Mouse (Mus musculus): ENCODE data around the gene Fgl2. TPM values are rescaled to one million over a fixed set of nuclear protein-coding genes. Genes with fewer than 3 reads are reported as not detected.

The Fgl2 gene
- polyA plus RNA-seq, 1 experiment from 2014 or later = 3.0 TPM

DNA sequence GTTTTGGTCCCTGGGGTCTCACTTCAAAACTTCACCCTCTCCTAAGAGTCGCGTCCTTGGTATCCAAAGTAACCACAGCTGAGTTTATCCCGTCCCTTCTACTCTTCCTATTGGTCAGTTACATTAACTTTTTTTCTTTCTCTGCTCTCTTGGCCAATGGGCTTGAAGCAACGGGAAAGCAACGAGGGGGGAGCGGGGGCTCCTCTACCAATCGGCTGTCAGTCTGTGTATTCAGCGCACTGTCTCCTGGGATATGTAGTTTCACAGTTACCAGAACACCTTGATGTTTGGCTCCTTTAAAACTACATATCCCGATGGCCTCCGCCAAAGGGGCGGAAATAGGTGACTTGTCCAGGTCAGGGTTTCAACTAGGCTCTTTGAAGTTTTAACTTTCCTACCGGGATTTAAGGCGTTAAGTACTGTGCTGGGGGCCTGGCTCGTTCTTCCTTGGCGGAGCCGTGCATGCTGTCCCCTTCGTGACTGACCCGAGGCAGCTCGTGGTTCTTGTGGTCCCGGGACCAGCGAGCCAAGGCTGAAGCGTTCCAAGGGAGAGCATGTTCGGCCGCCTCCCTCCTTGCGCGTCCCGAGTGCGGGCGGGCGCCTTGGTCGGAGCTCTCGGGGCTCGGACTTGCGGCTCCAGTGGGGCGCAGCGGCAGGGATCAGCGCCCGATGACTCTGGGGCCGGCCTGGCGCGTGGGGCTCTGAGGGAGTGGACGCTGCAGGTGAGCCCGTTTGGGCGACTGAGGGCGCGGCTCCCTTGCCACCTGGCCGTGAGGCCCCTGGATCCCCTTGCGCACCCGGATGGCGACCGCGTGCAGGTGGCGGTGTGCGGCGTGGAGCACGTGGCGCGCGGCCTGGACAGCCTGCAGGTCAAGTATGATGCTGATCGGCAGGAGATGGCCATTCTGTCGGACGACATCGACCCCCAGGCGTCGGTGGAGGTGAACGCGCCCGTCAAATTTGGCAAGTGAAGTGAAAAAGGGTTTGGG lies 52.5 kb downstream of the Fgl2 start, which contains the start of the genes Ccdc146 and Fam185a:
Ccdc146 (minus strand) TSS at position 64 of the 989 bp plus-strand sequence.
Fam185a (plus strand) TSS at position 345 of the 989 bp plus-strand sequence.
- H3K4me3 ChIP-seq (ENCODE audit: low read depth, low read length) = peak within 1 kb of the TSS; percentile 70
- no peaks in the 10 kb centered on the region for H3K36me3 ChIP-seq (ENCODE audit: control insufficient read depth, insufficient read depth, low read length)
- peaks cover 3% of the 10 kb centered on the region; the same call in 1 of the 2 replicates for H3K4me1 ChIP-seq (ENCODE audit: control insufficient read depth, insufficient read depth, low read length)
- H3K4me2 ChIP-seq (ENCODE audit: low read depth) = peak within 1 kb of the TSS; percentile 97
- peak; percentile 100 for ATAC-seq (ENCODE audit: insufficient read depth, low FRiP score, low TSS enrichment)
- H3K27ac ChIP-seq (ENCODE audit: low read depth, low read length) = no peak within 1 kb of the TSS
- WGBS = under 1% methylated on average over 68 of the region's 68 CpGs
- H3K27me3 ChIP-seq (ENCODE audit: control insufficient read depth, insufficient read depth, low read length) = no peaks in the 10 kb centered on the region
- DNase-seq (ENCODE audit: low spot score) = peak; percentile 92
- H3K9ac ChIP-seq (ENCODE audit: low read length) = peak within 1 kb of the TSS; percentile 70
- H3K9me3 ChIP-seq (ENCODE audit: control insufficient read depth, low read length) = no peaks in the 10 kb centered on the region

DNA sequence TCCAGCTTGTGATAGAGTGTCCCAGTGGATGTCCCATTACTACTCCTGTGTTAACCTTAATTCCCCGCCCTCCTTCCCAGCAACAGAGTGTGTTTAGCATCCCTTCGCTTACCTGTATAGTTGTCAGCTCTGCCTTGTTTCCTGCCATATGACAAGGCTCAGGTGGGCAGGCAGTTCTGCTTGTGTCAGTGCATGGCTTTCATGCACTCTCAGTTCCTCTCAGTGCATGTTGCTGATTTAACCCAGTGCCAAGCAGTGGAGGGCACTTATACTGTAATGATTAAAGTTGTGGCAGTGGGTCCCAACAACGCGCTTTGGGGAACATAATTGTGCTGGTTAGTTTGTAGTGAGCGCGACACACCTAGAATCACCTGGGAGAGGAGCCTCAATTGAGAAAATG lies 54.2 kb downstream of the Fgl2 start:
- H3K9ac ChIP-seq (ENCODE audit: low read length) = no peak overlapping the region
- no peak overlapping the region for H3K4me3 ChIP-seq (ENCODE audit: low read depth, low read length)
- H3K4me2 ChIP-seq (ENCODE audit: low read depth) = no peak overlapping the region
- DNase-seq (ENCODE audit: low spot score) (no peak), ATAC-seq (ENCODE audit: insufficient read depth, low FRiP score, low TSS enrichment) (no peak)
- H3K36me3 ChIP-seq (ENCODE audit: control insufficient read depth, insufficient read depth, low read length) = no peaks in the 10 kb centered on the region
- 94% methylated on average over 6 of the region's 6 CpGs for WGBS
- no peaks in the 10 kb centered on the region for H3K27me3 ChIP-seq (ENCODE audit: control insufficient read depth, insufficient read depth, low read length)
- peaks cover 3% of the 10 kb centered on the region; the same call in 1 of the 2 replicates for H3K4me1 ChIP-seq (ENCODE audit: control insufficient read depth, insufficient read depth, low read length)
- H3K9me3 ChIP-seq (ENCODE audit: control insufficient read depth, low read length) = no peaks in the 10 kb centered on the region
- no peak overlapping the region for H3K27ac ChIP-seq (ENCODE audit: low read depth, low read length)

Other genes with a start within 250 kb of the Fgl2 start
- 1.6 and 1.7 TPM in 2 replicates for gene Gsap, start 186.4 kb upstream of the Fgl2 start, polyA plus RNA-seq (2014; fragmentation: Nextera tagmentation; extraction: Ambion mirVana)
- gene Ccdc146, start 52.0 kb downstream of the Fgl2 start, polyA plus RNA-seq (2014; fragmentation: Nextera tagmentation; extraction: Ambion mirVana) = 0.31 TPM in 1 of 2 replicates, not detected in the other
- gene Fam185a, start 52.3 kb downstream of the Fgl2 start, polyA plus RNA-seq (2014; fragmentation: Nextera tagmentation; extraction: Ambion mirVana) = 4.9 and 6.6 TPM in 2 replicates
- 8.3 and 12.9 TPM in 2 replicates for gene Lrrc17, start 170.9 kb downstream of the Fgl2 start, polyA plus RNA-seq (2014; fragmentation: Nextera tagmentation; extraction: Ambion mirVana)

Measured in neural tube, embryonic 11.5 days (tissue).